Mouse (Mus musculus): ENCODE measurements at regions not wholly inside any gene's neighbourhood (a gene's known extent, or its start where the extent isn't known, plus 50 kb on each side); places are given as distances from the start of the nearest gene placed in this dataset.

DNA sequence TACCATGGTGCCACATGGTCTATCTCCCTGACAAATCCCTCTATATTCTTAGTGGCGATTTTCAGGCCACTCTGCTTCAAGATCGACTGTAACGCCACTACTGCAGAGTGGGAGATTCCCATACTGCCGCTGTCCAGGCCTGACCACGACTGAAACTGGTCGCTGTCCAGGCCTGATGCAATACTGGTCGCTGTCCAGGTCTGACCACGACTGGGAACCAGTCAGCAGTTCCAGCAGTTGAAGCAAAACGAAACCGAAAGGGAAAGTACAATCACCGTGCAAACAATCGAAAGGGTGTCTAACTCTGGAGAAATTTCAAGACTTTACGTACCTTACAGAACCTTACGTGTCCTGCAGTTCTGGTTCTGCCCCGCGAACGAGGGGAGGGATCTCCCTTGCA, 271.5 kb downstream of the Casp12 start:
- DNase-seq (ENCODE audit: low read depth, low spot score): no peak
- Histone ChIP-seq H3K9ac (ENCODE audit: insufficient read depth, low read depth, low read length, poor library complexity, severe bottlenecking) (no peak overlapping the region), H3K36me3 (ENCODE audit: control insufficient read depth, insufficient read depth, low read length, poor library complexity, severe bottlenecking) (no peaks in the 10 kb centered on the region), H3K27ac (ENCODE audit: insufficient read depth, low read depth, low read length, poor library complexity, severe bottlenecking) (no peak overlapping the region), H3K4me3 (ENCODE audit: insufficient read depth in 1 of 2, low read depth in 1 of 2, low read length in 2 of 2, poor library complexity in 1 of 2, severe bottlenecking in 1 of 2) (no peak overlapping the region), H3K4me1 (ENCODE audit: control insufficient read depth in 2 of 2, insufficient read depth in 2 of 2, low read length in 2 of 2, poor library complexity in 1 of 2) (no peaks in the 10 kb centered on the region), H3K9me3 (ENCODE audit: control insufficient read depth, insufficient read depth, low read depth, low read length) (no peaks in the 10 kb centered on the region)
- TF ChIP-seq ZC3H11A (IDR thresholded peaks at IDR 0.05; ENCODE audit: borderline replicate concordance, low read depth, low read length) (no peak), HCFC1 (IDR thresholded peaks at IDR 0.05; ENCODE audit: borderline replicate concordance, insufficient read depth, low read length) (no peak), MAFK (IDR thresholded peaks at IDR 0.05; ENCODE audit: insufficient read depth, low read depth, low read length) (no peak), ZNF384 (IDR thresholded peaks at IDR 0.05; ENCODE audit: low read depth, low read length) (no peak), CHD2 (IDR thresholded peaks at IDR 0.05; ENCODE audit: low read depth, low read length) (no peak)
- in situ Hi-C loops (cut with MboI; ENCODE audit: low sequenced_read_pairs in 2 of 2, unreplicated experiment in 2 of 2): no loop called here

DNA sequence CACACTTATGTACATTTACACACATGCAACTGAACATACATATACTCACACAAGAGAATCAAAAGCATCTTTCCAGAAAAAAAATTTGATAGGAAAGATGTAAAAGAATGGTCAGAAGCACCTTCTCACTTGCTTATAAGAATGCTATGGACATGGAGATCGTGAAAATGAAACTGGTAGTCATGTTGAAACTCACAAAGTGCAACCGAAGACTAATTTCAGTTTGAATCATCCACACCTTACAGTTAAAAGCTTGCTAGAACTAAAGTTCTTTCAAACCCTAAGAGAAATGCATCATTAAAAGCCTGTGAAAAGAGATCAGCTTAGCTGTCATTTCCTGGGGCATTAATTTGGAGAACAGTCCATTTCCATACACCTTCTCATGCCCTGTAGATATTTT, 278.2 kb downstream of the Casp12 start:
- Histone ChIP-seq H3K9ac (ENCODE audit: insufficient read depth, low read depth, low read length, poor library complexity, severe bottlenecking) (no peak overlapping the region), H3K36me3 (ENCODE audit: control insufficient read depth, insufficient read depth, low read length, poor library complexity, severe bottlenecking) (no peaks in the 10 kb centered on the region), H3K4me1 (ENCODE audit: control insufficient read depth in 2 of 2, insufficient read depth in 2 of 2, low read length in 2 of 2, poor library complexity in 1 of 2) (no peaks in the 10 kb centered on the region), H3K4me3 (ENCODE audit: insufficient read depth in 1 of 2, low read depth in 1 of 2, low read length in 2 of 2, poor library complexity in 1 of 2, severe bottlenecking in 1 of 2) (no peak overlapping the region), H3K27ac (ENCODE audit: insufficient read depth, low read depth, low read length, poor library complexity, severe bottlenecking) (no peak overlapping the region), H3K9me3 (ENCODE audit: control insufficient read depth, insufficient read depth, low read depth, low read length) (no peaks in the 10 kb centered on the region)
- TF ChIP-seq MAFK (IDR thresholded peaks at IDR 0.05; ENCODE audit: insufficient read depth, low read depth, low read length) (no peak), CHD2 (IDR thresholded peaks at IDR 0.05; ENCODE audit: low read depth, low read length) (no peak), ZC3H11A (IDR thresholded peaks at IDR 0.05; ENCODE audit: borderline replicate concordance, low read depth, low read length) (no peak), HCFC1 (IDR thresholded peaks at IDR 0.05; ENCODE audit: borderline replicate concordance, insufficient read depth, low read length) (no peak), ZNF384 (IDR thresholded peaks at IDR 0.05; ENCODE audit: low read depth, low read length) (no peak)
- in situ Hi-C loops (cut with MboI; ENCODE audit: low sequenced_read_pairs in 2 of 2, unreplicated experiment in 2 of 2): no loop called here
- DNase-seq (ENCODE audit: low read depth, low spot score): no peak

DNA sequence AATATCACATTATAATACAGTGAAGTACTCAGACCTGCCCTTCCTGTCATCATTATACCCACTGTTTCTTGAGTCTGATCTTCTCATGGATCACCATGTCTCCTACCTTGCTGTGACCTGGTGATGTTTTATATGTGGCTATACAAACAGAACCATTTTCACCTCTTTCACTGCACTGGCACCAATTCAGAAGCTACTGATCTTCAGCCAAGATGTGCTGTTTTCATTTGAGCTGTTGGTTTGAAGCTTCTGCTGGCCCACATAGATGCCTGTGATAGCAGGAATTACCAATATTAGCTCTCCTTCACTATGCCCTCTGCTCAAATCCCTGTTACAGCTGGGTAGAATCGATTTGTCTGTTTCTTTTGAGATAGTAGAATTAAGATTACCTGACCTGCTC, 282.3 kb downstream of the Casp12 start:
- Histone ChIP-seq H3K4me1 (ENCODE audit: control insufficient read depth in 2 of 2, insufficient read depth in 2 of 2, low read length in 2 of 2, poor library complexity in 1 of 2) (no peaks in the 10 kb centered on the region), H3K27ac (ENCODE audit: insufficient read depth, low read depth, low read length, poor library complexity, severe bottlenecking) (no peak overlapping the region), H3K9ac (ENCODE audit: insufficient read depth, low read depth, low read length, poor library complexity, severe bottlenecking) (no peak overlapping the region), H3K36me3 (ENCODE audit: control insufficient read depth, insufficient read depth, low read length, poor library complexity, severe bottlenecking) (no peaks in the 10 kb centered on the region), H3K9me3 (ENCODE audit: control insufficient read depth, insufficient read depth, low read depth, low read length) (no peaks in the 10 kb centered on the region), H3K4me3 (ENCODE audit: insufficient read depth in 1 of 2, low read depth in 1 of 2, low read length in 2 of 2, poor library complexity in 1 of 2, severe bottlenecking in 1 of 2) (no peak overlapping the region)
- DNase-seq (ENCODE audit: low read depth, low spot score): no peak
- TF ChIP-seq CHD2 (IDR thresholded peaks at IDR 0.05; ENCODE audit: low read depth, low read length) (no peak), MAFK (IDR thresholded peaks at IDR 0.05; ENCODE audit: insufficient read depth, low read depth, low read length) (no peak), ZC3H11A (IDR thresholded peaks at IDR 0.05; ENCODE audit: borderline replicate concordance, low read depth, low read length) (no peak), HCFC1 (IDR thresholded peaks at IDR 0.05; ENCODE audit: borderline replicate concordance, insufficient read depth, low read length) (no peak), ZNF384 (IDR thresholded peaks at IDR 0.05; ENCODE audit: low read depth, low read length) (no peak)
- in situ Hi-C loops (cut with MboI; ENCODE audit: low sequenced_read_pairs in 2 of 2, unreplicated experiment in 2 of 2): no loop called here

DNA sequence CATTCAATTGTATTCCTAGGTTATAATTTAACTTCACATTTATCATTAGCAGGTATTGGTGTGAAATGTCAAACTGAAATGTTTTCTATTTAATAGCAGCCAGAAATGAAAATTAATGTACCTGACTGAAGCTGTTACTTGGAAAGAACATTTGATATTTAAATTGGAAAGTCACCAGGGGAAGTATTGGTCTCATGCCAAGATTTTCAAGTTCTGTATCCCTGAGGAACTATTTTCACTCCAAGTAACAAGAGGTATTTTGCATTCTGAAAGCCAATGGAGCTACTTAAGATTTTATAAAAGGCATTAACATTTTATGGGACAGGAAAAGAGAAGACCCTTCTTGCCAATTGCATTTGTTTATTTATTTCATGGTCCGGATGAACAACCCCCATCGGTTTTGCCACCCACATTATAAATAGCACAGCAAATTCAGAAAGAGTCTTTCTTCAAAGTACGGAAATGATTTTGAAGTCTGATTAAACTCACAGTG, 289.3 kb downstream of the Casp12 start:
- TF ChIP-seq MAFK (IDR thresholded peaks at IDR 0.05; ENCODE audit: insufficient read depth, low read depth, low read length) (no peak), ZC3H11A (IDR thresholded peaks at IDR 0.05; ENCODE audit: borderline replicate concordance, low read depth, low read length) (no peak), HCFC1 (IDR thresholded peaks at IDR 0.05; ENCODE audit: borderline replicate concordance, insufficient read depth, low read length) (no peak)
- in situ Hi-C loops (cut with MboI; ENCODE audit: low sequenced_read_pairs in 2 of 2, unreplicated experiment in 2 of 2): no loop called here
- no peaks in the 10 kb centered on the region for H3K9me3 ChIP-seq (ENCODE audit: control insufficient read depth, insufficient read depth, low read depth, low read length)
- DNase-seq (ENCODE audit: low read depth, low spot score): no peak
- H3K4me3 ChIP-seq (ENCODE audit: insufficient read depth in 1 of 2, low read depth in 1 of 2, low read length in 2 of 2, poor library complexity in 1 of 2, severe bottlenecking in 1 of 2): no peak overlapping the region
- no peak overlapping the region for H3K9ac ChIP-seq (ENCODE audit: insufficient read depth, low read depth, low read length, poor library complexity, severe bottlenecking)
- H3K36me3 ChIP-seq (ENCODE audit: control insufficient read depth, insufficient read depth, low read length, poor library complexity, severe bottlenecking): no peaks in the 10 kb centered on the region
- no peak overlapping the region for H3K27ac ChIP-seq (ENCODE audit: insufficient read depth, low read depth, low read length, poor library complexity, severe bottlenecking)
- H3K4me1 ChIP-seq (ENCODE audit: control insufficient read depth in 2 of 2, insufficient read depth in 2 of 2, low read length in 2 of 2, poor library complexity in 1 of 2): no peaks in the 10 kb centered on the region

DNA sequence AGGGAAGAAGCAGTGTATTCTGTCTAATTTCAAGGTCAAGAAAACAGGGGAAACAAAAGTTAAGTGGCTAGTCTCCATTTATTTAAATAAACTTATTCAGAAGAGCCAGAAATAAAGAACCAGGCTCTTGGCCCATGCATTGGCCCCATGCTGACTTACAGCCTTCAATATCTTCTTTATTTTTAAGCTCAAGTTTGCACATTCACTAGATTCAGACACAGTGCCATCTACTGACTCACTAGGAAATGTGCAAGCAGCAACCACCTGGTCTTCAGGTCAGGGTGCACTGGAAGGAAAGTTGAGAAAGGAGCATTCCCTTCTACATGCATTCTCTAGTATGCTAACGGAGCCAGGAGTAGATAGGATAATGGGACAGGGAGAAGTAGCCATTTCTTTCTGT, 289.7 kb downstream of the Casp12 start:
- TF ChIP-seq MAFK (IDR thresholded peaks at IDR 0.05; ENCODE audit: insufficient read depth, low read depth, low read length): no peak
- no peak for TF ChIP-seq ZNF384 (IDR thresholded peaks at IDR 0.05; ENCODE audit: low read depth, low read length)
- TF ChIP-seq ZC3H11A (IDR thresholded peaks at IDR 0.05; ENCODE audit: borderline replicate concordance, low read depth, low read length): 0 out of 2 replicates have a peak, but pooled peaks have one; percentile 21
- Histone ChIP-seq H3K27ac (ENCODE audit: insufficient read depth, low read depth, low read length, poor library complexity, severe bottlenecking) (no peak overlapping the region), H3K9me3 (ENCODE audit: control insufficient read depth, insufficient read depth, low read depth, low read length) (no peaks in the 10 kb centered on the region), H3K4me3 (ENCODE audit: insufficient read depth in 1 of 2, low read depth in 1 of 2, low read length in 2 of 2, poor library complexity in 1 of 2, severe bottlenecking in 1 of 2) (no peak overlapping the region), H3K4me1 (ENCODE audit: control insufficient read depth in 2 of 2, insufficient read depth in 2 of 2, low read length in 2 of 2, poor library complexity in 1 of 2) (no peaks in the 10 kb centered on the region), H3K9ac (ENCODE audit: insufficient read depth, low read depth, low read length, poor library complexity, severe bottlenecking) (no peak overlapping the region), H3K36me3 (ENCODE audit: control insufficient read depth, insufficient read depth, low read length, poor library complexity, severe bottlenecking) (no peaks in the 10 kb centered on the region)
- in situ Hi-C loops (cut with MboI; ENCODE audit: low sequenced_read_pairs in 2 of 2, unreplicated experiment in 2 of 2): no loop called here
- peak; percentile 25 for DNase-seq (ENCODE audit: low read depth, low spot score)

Measured in ES-E14 (cell line).